Mouse (Mus musculus) heart, adult 11 months (tissue): ENCODE data around the gene Pitpnm2.
"Not testable (repeated sequence)": the region's sequence is repeated elsewhere in the genome, so short reads cannot be mapped to it uniquely, and the experiment has no call there.

ENCODE experiments used
- DNase-seq: peaks from one replicate; pipeline ENCODE4 v3.0.0; 2022

Gene Pitpnm2

DNA sequence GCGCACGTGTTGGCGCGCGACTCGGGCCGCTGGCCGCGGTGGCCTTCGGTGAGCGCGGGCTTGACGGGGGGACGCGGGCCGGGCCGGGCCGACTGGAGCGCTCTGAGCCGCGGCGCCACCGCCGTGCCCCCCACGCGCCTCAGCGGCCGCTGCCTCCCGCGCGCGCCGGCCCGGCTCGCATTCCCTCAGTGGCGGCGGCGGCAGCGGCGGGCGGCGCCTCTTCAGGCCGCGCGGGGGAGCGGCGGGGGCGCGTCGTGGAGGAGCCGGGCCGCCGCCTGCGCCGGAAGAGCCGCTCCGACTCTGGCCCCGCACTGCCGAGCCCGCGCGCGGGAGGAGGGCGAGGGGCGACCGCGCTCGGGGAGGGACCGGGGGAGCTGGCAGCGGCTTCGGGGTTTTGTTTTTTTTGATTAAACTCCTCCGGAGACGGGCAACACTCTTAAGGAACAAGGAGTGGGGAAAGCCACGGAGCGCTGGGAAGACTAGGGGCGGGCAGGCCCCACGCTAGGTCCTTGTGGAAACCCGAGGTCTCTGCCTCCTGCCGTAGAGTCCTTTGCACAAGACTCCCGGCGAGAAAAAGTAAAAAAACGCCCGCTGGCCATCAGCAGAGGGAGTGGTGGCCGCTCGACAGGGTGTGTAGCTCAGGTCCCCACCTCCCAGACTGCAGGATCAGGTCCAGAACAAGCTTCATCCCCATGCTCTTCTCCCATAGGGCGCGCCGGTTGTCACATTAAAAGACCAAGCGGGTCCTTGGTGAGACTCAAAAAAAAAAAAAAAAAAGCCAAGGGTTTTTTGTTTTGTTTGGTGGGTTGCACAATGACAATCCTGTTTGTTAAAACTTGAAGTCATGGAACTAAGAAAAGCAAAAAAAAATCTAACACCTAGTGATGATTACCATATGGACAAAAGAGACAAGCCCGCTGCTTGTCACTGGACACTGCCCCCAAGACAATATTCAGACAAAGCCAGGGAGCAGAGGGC lies at the start of gene Pitpnm2:
Gene Pitpnm2, minus strand, starts transcription at position 147 of the 978 bp plus-strand sequence.
- DNase-seq: peak; percentile 97

DNA sequence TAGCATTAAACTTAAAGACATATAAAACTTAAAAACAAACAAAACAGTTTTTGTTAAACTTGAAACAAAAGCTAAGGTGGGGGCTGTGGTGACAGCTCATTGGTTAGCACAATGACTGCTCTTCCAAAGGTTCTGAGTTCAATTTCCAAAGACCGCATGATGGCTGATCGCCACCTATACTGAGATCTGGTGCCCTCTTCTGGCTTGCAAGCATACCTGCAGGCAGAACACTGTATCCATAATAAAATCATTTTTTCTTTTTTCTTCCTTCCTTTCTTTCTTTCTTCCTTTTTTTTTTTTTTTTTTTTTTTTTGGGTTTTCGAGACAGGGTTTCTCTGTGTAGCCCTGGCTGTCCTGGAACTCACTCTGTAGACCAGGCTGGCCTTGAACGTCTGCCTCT lies 49.7 kb upstream of the Pitpnm2 start:
- not testable (repeated sequence) for DNase-seq

DNA sequence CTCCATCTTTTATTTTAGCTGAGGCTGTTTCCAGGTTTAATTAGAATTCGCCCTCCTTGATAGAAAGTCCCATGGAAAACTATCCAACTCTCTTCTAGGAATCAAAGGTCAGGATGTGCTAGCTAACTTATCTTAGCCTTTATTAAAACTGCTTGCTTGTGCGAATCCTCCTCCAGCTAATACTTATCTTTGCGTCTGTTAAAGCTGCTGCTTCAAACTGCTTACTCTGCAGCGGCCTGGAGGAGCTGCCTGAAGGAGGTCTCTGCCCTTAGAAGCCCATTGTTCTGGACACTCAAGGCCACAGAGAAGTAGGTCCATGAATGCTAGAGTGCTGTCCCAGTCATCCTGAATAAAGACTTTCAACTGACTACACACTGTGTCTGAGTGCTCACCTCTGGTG lies 46.9 kb upstream of the Pitpnm2 start:
- DNase-seq: no peak

DNA sequence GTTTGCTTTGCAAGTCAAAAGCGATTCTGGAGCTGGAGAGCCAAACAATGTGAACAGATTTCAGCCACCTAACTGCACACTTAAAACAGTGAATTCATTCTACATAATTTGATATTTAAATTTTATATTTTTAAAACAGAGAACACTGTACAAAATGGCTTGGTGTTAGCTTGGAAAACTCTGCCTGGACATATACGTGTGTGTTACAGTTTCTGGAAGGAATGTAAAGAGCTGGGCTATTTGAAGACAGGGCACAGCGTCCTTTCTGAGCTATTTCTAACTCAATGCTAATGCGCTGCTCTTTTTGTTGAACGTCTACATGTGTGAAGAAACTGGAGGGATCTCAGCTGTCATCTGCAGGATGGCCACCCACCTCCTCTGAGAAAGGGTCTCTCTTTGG lies 44.4 kb upstream of the Pitpnm2 start:
- DNase-seq: no peak

DNA sequence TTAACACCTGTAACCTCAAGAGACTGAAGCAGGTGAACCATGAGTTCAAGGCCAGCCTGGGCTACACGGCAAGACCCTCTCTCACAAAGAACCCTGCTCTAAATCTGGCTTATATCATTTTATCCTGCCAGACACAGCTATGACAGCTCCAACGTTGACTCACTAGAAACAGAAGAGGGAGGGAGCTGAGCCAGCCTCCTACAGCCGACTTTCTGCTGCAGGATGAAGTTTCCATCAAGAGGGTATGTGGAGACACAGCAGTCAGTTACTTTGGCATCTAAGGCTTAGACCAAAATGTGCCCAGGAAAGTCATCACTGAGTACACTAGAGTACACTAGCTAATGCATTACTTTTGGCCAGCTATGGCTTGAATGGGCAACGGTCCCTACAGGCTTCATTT lies 40.7 kb upstream of the Pitpnm2 start:
- no peak for DNase-seq

DNA sequence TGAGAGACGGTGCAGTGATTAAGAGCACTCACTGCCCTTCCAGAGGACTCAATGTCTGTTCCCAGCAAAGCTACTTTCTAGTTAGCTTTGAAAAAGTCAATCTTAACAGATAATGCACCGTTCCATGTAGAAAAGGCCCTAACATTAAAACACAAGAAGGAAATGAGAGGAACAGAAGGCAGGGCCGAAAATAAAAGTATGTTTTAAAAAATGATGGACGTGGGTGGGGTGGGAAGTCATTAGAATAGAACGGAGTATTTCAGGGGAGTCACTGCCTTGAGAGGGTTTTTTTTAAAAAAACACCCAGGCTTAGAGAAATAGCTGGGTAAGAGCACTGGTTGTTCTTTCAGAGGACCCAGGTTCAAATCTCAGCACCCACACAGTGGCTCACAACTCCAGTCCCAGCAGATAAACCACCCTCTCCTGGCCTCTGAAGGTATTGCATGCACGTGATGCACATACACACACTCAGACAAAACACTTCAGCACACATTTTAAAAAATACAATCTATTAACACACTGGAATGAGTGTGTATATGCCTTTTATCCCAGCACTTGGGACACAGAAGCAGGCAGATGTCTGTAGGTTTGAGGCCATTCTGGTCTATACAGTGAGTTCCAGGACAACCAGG lies 38.2 kb upstream of the Pitpnm2 start:
- DNase-seq: no peak

DNA sequence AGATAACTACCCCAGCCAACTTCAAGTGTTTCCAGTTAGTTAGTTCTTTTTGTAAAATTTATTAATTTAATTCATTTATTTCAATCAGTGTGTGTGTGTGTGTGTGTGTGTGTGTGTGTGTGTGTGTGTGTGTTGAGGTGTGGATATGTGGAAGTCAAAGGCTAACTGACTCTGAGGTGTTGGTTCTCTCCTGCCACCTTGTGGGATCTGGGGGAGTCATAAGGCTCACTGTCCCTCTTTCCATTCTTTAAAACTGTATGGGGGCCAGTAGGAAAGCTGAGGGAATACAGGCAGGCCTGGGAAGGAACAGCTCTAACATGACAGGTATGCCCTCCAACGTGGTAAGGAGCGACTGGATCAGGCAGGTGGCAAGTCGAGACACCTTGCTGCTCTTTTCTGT lies 34.8 kb upstream of the Pitpnm2 start:
- DNase-seq: no peak

DNA sequence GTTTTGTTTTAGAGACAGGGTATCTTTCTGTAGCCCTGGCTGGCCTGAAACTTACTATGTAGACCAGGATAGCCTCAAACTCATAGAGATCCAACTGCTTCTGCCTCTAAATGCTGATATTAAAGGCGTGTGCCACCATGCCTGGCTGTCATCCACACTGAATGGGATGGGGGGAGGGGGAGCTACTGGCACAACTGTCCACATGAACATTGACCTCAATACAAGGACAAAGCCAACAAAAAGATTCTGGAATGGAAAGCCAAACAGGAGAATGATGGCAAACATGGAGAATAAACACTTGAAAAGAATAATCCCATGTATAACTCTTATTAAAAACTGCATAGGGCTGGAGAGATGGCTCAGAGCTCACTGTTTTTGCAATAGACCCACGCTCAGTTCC lies 33.3 kb upstream of the Pitpnm2 start:
- no peak for DNase-seq

DNA sequence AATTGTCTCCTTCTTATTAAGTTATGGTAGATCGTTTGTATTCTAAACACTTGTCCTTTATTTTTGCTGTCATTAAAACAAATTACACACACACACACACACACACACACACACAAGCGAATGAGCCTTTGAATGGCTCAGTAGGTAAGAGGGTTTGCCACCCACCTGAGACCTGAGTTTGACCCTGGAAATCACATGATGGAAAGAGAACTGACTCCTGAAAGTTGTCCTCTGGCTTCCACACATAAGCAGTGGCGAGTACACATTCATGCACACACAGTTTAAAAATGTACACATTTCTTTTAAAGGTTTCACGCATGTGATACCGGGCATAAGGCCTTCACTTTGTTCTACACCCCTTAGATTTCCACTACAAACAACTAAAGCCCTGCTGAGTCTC lies 20.7 kb upstream of the Pitpnm2 start:
- peak; percentile 76 for DNase-seq

DNA sequence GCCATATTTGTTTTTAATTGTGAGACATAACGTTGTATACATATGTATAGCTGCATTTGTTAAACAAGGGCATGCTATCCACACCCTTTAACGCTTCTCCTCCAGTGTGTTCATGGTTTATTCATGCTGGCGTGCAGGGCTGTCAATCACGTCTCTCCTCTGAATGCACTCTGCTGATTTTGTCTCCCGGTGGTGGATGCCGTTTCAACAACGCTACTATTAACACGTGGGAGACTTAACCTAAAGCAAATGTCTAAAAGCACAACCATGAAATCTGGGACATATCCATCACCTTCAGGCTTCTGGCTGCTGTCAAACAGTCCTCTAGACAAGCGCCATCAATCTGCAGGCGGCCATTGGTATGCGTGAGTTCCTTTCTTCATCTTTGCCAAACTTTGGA lies 20.1 kb upstream of the Pitpnm2 start:
- DNase-seq: no peak

DNA sequence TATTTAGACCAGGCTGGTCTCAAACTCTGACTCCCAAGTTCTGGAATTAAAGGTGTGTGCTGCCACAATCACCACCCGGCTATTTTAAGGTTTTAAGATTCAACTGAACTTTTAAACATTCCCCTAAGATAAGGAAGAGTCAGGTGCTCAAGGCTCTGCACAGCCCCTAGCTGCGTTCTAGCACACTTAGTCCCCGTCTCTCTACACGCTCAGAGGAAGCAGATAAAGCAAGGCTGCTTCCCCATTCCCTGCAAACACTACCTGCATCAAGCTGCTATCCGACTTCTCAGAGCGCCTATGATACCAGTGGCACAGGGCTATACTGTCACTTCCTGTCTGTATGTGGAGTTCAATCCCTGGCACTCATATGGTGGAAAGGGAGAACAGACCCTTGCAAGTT lies 18.1 kb upstream of the Pitpnm2 start:
- DNase-seq: peak; percentile 67

DNA sequence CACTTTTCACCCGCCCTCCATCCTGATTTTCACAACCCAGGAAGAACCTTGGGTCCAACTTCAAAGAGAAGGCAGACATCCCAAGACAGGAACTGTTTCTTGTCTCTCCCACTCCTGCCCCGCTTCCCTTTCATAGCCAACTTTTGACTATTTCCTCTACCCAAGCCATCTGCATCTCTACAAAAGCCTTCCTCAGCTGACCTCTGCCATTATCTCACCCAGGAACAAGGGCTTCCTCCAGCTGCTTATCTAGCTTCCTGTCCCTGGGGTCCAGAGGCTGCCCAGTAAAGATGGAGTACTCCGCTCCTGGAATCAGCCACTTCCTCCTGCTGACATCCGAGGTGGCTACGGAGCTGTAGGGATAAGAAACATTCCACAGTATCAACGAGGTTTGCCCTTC lies 17.3 kb upstream of the Pitpnm2 start:
- peak; percentile 97 for DNase-seq

DNA sequence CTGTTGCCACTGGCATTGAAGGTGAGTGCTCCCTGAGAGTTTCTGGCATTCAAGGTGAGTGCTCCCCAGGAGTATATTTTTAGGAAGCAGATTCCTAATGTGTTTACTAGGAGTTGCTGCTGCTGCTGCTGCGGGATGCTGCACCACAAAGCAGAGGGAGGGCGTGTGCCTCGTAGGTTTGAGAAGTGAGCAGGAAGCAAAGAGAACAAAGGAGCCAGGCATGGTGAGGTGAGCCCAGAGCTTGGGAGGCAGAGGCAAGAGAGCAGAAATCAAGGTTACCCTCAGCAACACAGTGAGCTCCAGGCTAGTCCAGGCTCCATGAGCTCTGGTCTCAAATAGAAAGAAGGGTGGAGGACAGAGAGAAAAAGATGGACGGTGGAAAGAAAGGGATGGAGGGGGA lies 13.7 kb upstream of the Pitpnm2 start:
- peak; percentile 28 for DNase-seq

DNA sequence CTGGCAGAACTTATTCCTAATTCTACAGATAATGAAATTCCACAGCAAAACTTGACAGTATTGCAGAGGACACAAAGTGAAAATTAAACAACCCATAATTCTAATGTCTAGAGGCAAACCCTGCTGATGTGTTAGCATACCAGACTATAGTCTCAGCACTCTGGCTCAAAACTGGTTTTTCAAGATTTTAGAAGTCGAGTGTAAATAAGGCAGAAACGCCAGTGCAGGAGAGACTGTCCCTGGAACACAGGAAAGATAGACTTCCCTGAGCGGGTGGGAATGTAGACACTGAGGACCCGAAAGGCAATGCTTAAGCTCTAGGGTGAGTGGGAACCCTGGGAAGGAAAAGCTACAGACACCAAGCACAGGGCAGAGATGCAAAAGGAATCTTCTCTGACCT lies 12.5 kb upstream of the Pitpnm2 start:
- peak; percentile 57 for DNase-seq

DNA sequence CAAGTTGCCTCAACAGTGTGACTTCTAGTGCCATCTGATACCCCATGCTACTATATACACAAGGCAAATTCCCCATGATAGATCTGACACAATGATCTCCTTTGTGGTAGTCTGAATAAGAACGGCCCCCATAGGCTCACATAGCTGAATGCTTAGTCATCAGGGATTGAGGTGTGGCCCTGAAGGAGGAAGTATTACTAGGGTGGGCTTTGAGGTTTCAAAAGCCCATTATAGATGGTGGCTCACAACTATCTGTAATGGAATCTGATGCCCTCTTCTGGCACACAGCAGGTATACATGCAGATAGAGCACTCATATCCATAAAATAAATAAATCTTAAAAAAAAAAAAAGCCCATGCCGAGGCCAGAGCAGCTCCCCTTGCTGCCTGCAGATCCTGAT lies 9.6 kb upstream of the Pitpnm2 start:
- peak; percentile 28 for DNase-seq

DNA sequence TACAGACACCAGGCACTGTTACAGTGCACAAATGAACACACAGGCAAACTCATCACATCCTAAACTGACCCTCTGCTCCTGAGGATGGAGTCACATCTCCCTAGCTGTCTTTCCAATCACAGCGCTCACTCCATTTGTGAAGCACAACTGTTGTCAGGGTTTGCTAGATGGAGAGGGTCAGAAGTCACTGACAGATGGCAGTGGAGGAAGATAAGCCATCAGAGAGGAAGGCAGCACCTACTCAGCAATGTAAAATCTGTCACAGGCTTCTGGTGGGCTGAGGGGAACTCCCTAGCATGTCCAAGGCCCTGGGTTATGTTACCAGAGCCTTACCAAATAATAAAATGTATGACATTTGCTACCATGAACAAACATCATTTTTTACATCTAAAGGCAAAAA lies 8.5 kb upstream of the Pitpnm2 start:
- DNase-seq: peak; percentile 63

DNA sequence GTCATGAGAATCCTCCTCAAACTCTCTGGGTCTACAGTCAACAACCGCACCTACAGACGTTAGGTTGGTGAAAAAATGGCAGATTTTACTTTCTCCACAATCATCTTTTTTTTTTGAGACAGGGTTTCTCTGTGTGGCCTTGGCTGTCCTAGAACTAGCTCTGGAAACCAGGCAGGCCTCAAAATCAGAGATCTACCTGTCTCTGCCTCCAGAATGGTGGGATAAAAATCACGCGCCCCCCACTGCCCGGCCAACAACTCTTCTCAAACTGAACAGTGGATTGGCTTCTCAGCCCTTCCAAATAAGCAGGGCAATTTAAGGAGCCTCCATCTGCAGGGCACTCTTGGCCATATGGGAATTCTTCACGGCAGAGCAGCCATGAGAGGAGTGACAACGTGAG lies 5.6 kb upstream of the Pitpnm2 start:
- DNase-seq: peak; percentile 68

DNA sequence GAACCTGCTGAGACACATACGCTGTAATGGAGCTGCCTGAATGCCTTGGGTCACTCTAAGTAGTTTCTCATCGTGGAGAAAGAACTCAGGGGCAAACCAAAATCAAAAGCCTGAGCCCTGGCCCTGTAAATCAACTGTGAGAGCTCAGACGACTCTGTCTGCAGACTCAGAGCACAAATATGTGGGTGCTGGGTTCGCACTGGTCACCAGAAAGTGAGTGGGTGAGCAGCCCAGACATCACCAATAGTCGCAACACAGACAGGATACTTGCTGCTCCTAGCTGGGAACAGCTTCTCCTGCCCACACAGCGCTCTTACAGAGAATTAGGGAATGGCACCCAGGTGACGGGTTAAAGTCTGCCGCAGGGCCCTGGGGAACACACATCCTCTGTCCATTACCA lies 4.0 kb upstream of the Pitpnm2 start:
- DNase-seq: peak; percentile 87

DNA sequence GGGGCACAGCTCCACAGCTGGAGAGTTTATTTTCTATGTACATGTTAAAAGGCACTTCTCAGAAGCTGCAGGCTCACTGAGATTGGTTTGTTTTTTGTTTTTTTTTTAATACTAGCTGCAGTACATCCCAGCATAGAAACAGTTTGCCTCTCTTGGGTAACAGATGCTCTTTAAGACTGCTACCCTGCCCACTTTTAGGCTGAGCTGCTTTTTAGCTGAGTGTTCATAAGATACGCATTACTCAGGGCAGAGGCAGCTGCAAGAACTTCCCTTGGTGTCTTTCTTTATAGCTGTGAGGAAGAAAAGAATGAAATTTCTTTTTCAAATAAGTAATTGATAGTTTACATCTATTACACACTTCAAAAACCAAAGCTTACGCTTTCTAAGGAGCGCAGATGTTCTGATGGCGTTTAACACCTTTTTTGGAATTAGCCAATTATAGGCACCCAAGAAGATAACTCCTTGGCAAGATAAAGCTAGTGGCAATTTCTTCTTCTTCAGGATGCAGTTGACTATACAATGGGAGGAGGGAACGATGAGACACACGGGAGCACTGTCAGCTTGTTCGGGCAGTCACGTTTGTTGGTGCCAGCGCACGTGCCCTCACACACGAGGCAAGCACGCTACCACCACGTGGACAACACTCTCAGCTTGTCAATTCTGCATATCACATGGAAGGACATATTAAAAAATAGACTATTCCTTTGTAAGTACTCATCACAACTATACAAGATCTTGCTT lies 3.2 kb upstream of the Pitpnm2 start:
- no peak for DNase-seq

DNA sequence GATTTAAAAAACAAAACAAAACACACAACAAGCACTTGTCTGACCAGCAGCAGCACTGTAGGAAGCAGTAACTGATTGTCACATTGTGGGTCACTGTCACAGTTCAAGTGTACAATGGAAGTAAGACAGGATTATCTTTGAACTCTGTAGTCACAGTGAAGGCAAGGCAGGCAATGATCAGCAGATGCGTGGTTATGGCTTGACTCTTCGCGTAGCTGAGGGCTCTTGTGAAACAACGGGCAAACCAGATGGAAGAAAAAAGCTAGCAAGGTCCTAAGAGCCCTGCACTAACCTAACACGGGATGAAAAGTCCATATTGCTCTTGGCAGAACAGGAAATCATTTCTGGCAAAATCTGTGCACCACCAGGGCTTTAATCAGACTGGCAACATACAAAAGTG lies 1.5 kb upstream of the Pitpnm2 start:
- DNase-seq: peak; percentile 80

DNA sequence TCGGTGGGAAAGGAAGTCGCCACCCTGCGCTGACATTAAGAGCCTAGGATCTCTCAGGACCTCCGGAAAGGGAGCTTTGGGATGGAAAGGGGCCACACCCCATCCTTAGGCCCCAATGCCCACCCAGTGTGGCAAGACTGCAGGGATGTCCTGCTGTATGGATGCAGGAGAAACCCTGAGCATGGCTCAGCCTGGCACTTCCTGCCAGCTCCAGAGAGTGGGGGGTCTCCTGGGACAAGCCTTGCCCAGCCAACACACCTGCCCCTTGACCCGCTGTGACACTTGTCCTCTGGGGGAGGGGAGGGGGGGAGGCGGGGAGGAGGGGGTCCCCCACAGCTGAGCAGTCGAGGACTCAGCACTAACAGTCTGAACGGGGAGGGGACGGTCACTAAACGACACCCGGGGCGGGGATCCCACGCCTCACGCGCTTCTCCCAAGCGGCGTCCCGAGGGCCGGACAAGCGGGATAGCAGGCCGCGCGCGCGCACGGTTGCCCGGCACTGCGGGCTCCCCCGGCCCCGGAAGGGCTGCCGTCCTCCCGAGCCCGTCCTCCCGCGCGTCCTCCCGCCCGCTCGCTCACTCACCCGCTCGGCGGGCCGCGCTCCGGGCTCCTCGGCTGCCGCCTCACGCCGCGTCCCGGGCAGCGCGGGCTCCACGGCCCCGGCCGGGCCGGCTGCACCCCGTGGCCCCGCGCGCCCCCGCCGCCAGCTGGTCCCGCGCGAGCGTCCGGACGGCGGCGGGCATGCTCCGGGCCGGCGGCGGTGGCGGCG lies 531 bp downstream of the Pitpnm2 start:
- peak; percentile 98 for DNase-seq

DNA sequence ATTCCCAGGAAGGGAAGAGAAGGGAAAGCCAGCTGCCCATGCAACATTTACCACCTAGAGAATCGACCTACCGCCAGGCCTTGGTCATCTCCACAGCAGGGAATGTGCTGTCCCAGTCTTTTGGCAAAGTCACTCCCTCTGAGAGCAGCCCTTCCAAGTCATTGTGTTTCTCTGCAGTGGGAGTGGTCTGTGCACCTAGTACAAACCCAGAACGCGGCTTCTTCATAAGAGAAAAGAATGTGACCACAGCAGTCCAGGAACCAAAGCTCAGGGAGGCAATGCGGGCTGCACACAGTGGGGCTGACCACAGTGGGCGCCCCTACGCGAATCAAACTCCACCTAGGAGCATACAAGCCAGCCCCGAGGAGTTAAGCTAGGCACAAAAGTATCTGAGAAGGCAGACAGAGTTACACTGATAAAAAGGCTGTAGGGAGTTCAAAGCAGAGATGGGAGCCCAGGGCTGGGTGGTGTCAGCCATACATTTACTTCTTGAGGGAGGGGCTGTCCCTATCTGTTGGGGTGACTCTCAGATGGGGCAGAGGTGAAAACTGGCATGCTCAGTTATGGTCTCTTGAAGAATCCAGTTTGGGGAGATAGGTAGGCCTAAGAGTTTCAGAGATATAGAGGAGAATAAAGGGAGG lies 1.5 kb downstream of the Pitpnm2 start:
- peak; percentile 97 for DNase-seq
